Mouse (Mus musculus) ES-Bruce4 (cell line): Measurements from ENCODE around the gene Thada. TPM values are rescaled to one million over a fixed set of nuclear protein-coding genes. Genes with fewer than 3 reads are reported as not detected.

Source experiments
- H3K27ac ChIP-seq: 2 replicates; pipeline ENCODE4 v1.5.1; 2012; ENCODE audit warnings: low read length, inconsistent platforms; ENCODE audit not compliant: insufficient read depth
- H3K27me3 ChIP-seq: 2 replicates; pipeline ENCODE4 v1.6.1; 2012; ENCODE audit warnings: mild to moderate bottlenecking, low read length, inconsistent platforms; ENCODE audit not compliant: control insufficient read depth, poor library complexity, insufficient read depth, severe bottlenecking
- H3K36me3 ChIP-seq: 2 replicates; pipeline ENCODE4 v1.6.1; 2012; ENCODE audit warnings: inconsistent platforms, mild to moderate bottlenecking, low read length, moderate library complexity; ENCODE audit not compliant: control insufficient read depth, poor library complexity, insufficient read depth, severe bottlenecking
- H3K4me1 ChIP-seq: one replicate; pipeline ENCODE4 v1.8.1; 2011; ENCODE audit warnings: low read length; ENCODE audit not compliant: control insufficient read depth, insufficient read depth
- H3K4me3 ChIP-seq: 2 replicates; pipeline ENCODE4 v1.5.1; 2011; ENCODE audit warnings: low read depth, mild to moderate bottlenecking, low read length
- H3K9ac ChIP-seq: 2 replicates; pipeline ENCODE4 v1.6.1; 2012; ENCODE audit warnings: low read depth, mild to moderate bottlenecking, inconsistent platforms; ENCODE audit not compliant: poor library complexity, severe bottlenecking
- H3K9me3 ChIP-seq: replicated peaks from 2 replicates; pipeline ENCODE4 v1.6.1; 2012; ENCODE audit warnings: mild to moderate bottlenecking, low read length, inconsistent platforms; ENCODE audit not compliant: control insufficient read depth, poor library complexity, insufficient read depth, severe bottlenecking
- CTCF ChIP-seq: IDR thresholded peaks from one replicate; pipeline ENCODE4 v1.8.1; 2011; ENCODE audit warnings: low read depth, low read length
- EP300 ChIP-seq: IDR thresholded peaks from 2 replicates; pipeline ENCODE4 v1.6.1; 2011; ENCODE audit warnings: low read depth, low read length; ENCODE audit not compliant: insufficient read depth
- POLR2A ChIP-seq: IDR thresholded peaks from one replicate; pipeline ENCODE4 v1.8.1; 2011; ENCODE audit warnings: low read length; ENCODE audit not compliant: insufficient read depth
- polyA plus RNA-seq: library from polyadenylated mRNA; stranded (reverse); fragments of >200 nt; gene quantifications from 2 replicates; pipeline ENCODE4 v1.2.4, GENCODE M21; 2011; ENCODE audit warnings: low read depth; ENCODE audit not compliant: missing spikeins, insufficient read depth, insufficient read length

Thada gene
- polyA plus RNA-seq, 1 experiment = 38.0 TPM

GRCm38 (mm10) chr17:84264305-84264704 is 201.7 kb downstream of the Thada start:
- Histone ChIP-seq H3K27ac (no peak overlapping the region), H3K9me3 (no peaks in the 10 kb centered on the region)

GRCm38 (mm10) chr17:84263591-84263990 is 202.4 kb downstream of the Thada start:
- H3K27ac ChIP-seq = no peak overlapping the region
- TF ChIP-seq POLR2A = no peak
- TF ChIP-seq CTCF = no peak
- no peak for TF ChIP-seq EP300
- no peak overlapping the region for H3K4me3 ChIP-seq

More at GRCm38 (mm10) chr17:84264305-84264704, 201.7 kb downstream of the Thada start:
- Histone ChIP-seq H3K36me3 (no peaks in the 10 kb centered on the region), H3K4me3 (no peak overlapping the region), H3K9ac (no peak overlapping the region), H3K4me1 (no peaks in the 10 kb centered on the region), H3K27me3 (no peaks in the 10 kb centered on the region)
- TF ChIP-seq EP300 (no peak), POLR2A (no peak), CTCF (no peak)

GRCm38 (mm10) chr17:84262325-84262979 is 203.6 kb downstream of the Thada start:
- Histone ChIP-seq H3K27ac (no peak overlapping the region), H3K4me3 (no peak overlapping the region), H3K4me1 (no peaks in the 10 kb centered on the region), H3K36me3 (no peaks in the 10 kb centered on the region), H3K27me3 (no peaks in the 10 kb centered on the region), H3K9ac (no peak overlapping the region), H3K9me3 (no peaks in the 10 kb centered on the region)
- TF ChIP-seq EP300 (no peak), CTCF (no peak), POLR2A (no peak)

More at GRCm38 (mm10) chr17:84263591-84263990, 202.4 kb downstream of the Thada start:
- Histone ChIP-seq H3K9me3 (no peaks in the 10 kb centered on the region), H3K27me3 (no peaks in the 10 kb centered on the region), H3K4me1 (no peaks in the 10 kb centered on the region), H3K36me3 (no peaks in the 10 kb centered on the region), H3K9ac (no peak overlapping the region)

- Histone ChIP-seq H3K4me3 (no peak overlapping the region), H3K4me1 (no peaks in the 10 kb centered on the region), H3K27ac (no peak overlapping the region), H3K36me3 (no peaks in the 10 kb centered on the region), H3K9me3 (no peaks in the 10 kb centered on the region), H3K27me3 (no peaks in the 10 kb centered on the region), H3K9ac (no peak overlapping the region)
- TF ChIP-seq CTCF (no peak), POLR2A (no peak), EP300 (no peak)
These were observed 205.0 kb downstream of the Thada start for GRCm38 (mm10) chr17:84261010-84261409.

- Histone ChIP-seq H3K27me3 (no peaks in the 10 kb centered on the region), H3K9me3 (no peaks in the 10 kb centered on the region), H3K9ac (no peak overlapping the region), H3K36me3 (no peaks in the 10 kb centered on the region), H3K27ac (no peak overlapping the region), H3K4me3 (no peak overlapping the region), H3K4me1 (no peaks in the 10 kb centered on the region)
- TF ChIP-seq EP300 (no peak), POLR2A (no peak), CTCF (no peak)
These were observed 205.8 kb downstream of the Thada start for GRCm38 (mm10) chr17:84260226-84260625.

GRCm38 (mm10) chr17:84258638-84259261 is 207.3 kb downstream of the Thada start:
- H3K27ac ChIP-seq = no peak overlapping the region
- H3K36me3 ChIP-seq = no peaks in the 10 kb centered on the region
- no peak overlapping the region for H3K4me3 ChIP-seq
- H3K4me1 ChIP-seq = no peaks in the 10 kb centered on the region
- TF ChIP-seq CTCF (no peak), POLR2A (no peak), EP300 (no peak)
- no peaks in the 10 kb centered on the region for H3K27me3 ChIP-seq
- no peaks in the 10 kb centered on the region for H3K9me3 ChIP-seq
- no peak overlapping the region for H3K9ac ChIP-seq
